Mouse (Mus musculus) heart, adult 10 weeks (tissue): Measurements from ENCODE around the gene Gm36028. TPM values are rescaled to one million over a fixed set of nuclear protein-coding genes. Genes with fewer than 3 reads are reported as not detected.

ENCODE experiments used
- polyA plus RNA-seq: library from polyadenylated mRNA; stranded (reverse); fragments of 350-450 nt; fragmentation: Illumina TruSeq; extraction: RNeasy Lipid Tissue Mini Kit (QIAGEN cat#74804); gene quantifications from one replicate; pipeline ENCODE4 v1.2.3, GENCODE M21; 2014; ENCODE audit warnings: low read depth, low replicate concordance

Gene Gm36028
- not detected for polyA plus RNA-seq

GRCm38 (mm10) chr16:37861029-37861428, at the start of gene Gm36028:
Gm36028 (minus strand) TSS chr16:37861146.

GRCm38 (mm10) chr16:37867791-37868505, 7.0 kb upstream of the Gm36028 start, which contains the start of gene Lrrc58:
Lrrc58 (plus strand) TSS chr16:37868389.

Other genes with a start within 250 kb of the Gm36028 start
- gene Ndufb4, start 206.7 kb downstream of the Gm36028 start, polyA plus RNA-seq = 130 TPM
- 67.0 TPM for gene Fstl1, start 84.3 kb downstream of the Gm36028 start, polyA plus RNA-seq
- gene Lrrc58, start 7.2 kb upstream of the Gm36028 start, polyA plus RNA-seq = 18.9 TPM
- gene Gpr156, start 55.4 kb upstream of the Gm36028 start, polyA plus RNA-seq = not detected
- gene Gsk3b, start 227.9 kb upstream of the Gm36028 start, polyA plus RNA-seq = 21.2 TPM